Mouse (Mus musculus) inflammation-experienced regulatory T-cells, adult 6 months (primary cell): ENCODE measurements around the gene Zfp84. TPM values are rescaled to one million over a fixed set of nuclear protein-coding genes. Genes with fewer than 3 reads are reported as not detected.
"Not testable (repeated sequence)": the region's sequence is repeated elsewhere in the genome, so short reads cannot be mapped to it uniquely, and the experiment has no call there.

Source experiments
- ATAC-seq: one replicate; pipeline ENCODE4 v1.8.0; 2017
- polyA plus RNA-seq, 3 experiments: library from polyadenylated mRNA; unstranded; fragments of 100-300 nt; shearing (Covaris generic); gene quantifications; one replicate each; pipeline ENCODE4 v1.2.1; 2017

Gene Zfp84
- 10 to 100 TPM; 14.0 to 17.9 (median 14.8) TPM for polyA plus RNA-seq

DNA sequence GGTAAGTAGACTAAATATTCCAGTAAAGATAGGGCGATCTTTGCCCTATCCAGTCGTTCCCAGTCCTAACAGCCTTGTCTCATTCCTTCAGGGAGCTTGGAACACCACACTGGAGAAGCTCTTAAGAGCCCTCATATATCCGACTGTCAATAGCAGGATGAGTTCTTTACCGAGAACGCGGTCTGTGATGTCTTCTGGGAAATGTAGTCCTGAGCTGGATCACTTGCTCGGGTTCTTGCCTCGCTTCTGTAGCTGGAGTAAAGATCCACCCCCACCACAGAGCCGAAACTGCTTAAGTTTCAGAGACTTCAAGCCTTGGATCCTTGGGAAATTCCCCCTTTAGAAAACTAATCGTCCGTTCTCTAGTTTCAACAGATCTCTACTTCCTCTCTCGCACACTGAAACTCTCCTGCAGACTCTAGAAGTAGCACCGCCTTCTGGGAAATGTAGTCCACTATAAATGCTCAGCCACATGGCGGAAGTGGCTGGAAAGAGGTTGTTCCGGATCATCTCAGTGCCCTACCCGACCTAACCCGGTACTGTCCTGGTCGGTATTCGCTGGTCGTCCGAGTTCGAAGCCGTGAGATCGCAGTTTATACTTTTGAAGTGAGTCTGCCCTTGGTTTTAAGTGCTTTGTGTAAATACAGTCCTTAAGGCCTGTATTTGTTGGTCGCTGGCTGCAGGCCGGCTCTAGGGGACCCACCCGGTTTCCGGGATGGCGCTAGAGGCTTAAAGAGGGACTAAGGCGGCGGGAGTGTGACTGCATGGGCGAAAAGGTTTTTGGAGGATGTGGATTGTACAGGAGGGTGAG, at the start of gene Zfp84:
Gene Zfp84 (plus strand): TSS at position 463 of the 811 bp plus-strand sequence.
- ATAC-seq, result peak; percentile 93

DNA sequence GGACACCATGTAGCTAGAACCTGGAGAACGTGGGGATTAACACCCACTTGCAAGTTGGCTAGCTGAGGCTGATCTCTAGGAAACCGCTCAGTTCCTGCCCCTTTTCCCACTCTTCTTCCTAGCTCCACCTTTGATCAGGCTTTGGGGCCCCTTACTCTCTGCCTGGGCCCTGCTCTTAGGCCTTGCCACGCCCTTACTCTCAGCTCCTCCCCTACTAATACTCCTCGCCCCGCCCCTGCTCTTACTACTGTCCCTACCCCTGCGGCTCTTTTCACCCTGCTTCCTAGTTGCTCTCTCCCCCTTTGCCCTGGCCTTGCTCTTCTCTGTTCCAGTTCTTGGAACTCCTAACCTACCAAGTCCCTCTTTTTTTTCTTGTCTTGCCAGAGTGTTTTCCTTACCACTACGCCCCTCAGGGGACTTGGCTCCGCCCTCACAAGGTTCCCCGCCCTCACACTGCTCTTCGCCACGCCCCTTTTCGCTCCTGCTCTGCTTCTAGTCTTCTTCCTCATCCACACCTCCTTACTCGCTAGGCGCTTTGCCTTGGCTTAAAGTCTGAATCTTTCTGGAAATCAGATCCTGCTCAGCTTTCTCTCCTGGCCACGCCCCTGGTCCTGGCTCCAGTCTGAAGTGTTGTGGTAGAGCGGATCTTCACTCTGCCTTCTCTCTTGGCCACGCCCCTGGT, 42.8 kb upstream of the Zfp84 start:
- ATAC-seq, result not testable (repeated sequence)

DNA sequence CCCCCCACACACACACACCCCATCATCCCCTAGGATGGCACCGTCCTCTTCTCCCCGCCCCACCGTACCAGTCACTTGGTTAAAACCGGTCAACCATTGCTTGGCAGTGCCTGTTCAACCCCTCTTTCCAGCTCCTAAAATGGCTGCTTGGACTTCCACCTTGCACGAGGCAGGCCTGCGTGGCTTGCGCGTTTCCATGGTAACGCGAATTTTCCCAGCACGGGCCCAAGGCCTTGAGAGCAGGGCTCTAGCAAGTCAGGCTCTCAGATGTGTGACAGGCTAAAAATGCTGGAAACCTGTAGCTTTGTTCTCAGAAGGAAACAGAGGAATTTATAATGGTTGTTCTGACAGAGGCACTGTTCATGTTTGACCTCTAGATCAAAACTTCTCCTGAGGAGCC, 41.5 kb upstream of the Zfp84 start, which contains the start of gene Catsperg2:
Gene Catsperg2 (minus strand): TSS at position 173 of the 400 bp plus-strand sequence.
- ATAC-seq, result not testable (repeated sequence)

DNA sequence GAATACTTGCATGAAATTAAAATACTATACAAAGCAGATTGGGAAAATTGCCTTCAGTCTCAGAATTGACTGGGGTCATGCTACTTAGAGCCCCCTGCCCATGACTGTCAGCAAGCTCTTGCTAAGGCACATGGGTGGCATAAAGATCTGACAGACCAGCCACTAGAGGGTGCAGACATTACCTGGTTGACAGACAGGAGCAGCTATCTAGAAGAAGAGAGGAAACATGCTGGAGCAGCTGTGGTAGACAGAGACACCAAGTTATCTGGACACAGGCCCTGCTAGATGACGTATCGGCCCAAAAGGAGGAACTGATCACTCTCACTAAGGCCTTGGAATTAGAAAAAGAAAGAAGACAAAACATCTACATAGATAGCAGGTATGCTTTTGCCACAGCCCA, 40.3 kb upstream of the Zfp84 start:
- ATAC-seq, result no peak

DNA sequence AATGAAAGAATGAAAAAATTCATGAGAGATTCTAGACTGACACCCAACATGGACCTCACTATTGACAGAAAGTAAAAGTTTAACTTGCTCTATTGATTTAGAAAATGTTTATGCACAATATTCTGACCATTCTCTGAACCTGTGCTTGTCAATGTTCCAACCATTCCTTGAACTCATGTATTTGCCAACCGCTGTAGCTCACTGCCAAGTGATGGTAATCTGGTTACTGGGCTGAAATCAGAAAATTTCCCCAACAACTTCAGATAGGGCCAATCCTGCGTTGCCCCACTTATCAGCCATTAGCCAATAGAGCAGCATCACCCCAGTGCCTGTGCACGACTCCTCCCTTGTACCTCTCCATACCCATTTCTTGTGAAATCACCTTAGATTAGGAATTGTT, 26.1 kb upstream of the Zfp84 start:
- no peak for ATAC-seq

DNA sequence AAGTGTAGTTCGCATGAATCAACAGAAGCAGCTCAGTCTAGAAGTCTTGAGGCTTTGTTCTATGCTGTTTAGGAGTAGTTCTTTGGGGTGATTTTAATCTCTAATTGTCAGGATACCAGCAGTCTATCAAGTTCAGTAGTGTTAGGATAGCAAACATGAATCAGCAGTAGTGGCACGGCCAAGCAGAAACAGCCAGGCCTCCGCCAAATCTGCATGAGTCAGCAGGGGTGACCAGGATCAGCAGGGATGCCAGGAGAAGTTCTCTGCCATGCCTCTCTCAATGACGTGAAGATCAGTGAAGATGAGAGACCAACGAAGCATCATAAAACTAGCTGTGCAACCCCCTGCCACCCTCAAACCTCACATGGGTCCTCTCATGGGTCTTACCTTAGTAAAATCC, 7.9 kb upstream of the Zfp84 start:
- no peak for ATAC-seq

DNA sequence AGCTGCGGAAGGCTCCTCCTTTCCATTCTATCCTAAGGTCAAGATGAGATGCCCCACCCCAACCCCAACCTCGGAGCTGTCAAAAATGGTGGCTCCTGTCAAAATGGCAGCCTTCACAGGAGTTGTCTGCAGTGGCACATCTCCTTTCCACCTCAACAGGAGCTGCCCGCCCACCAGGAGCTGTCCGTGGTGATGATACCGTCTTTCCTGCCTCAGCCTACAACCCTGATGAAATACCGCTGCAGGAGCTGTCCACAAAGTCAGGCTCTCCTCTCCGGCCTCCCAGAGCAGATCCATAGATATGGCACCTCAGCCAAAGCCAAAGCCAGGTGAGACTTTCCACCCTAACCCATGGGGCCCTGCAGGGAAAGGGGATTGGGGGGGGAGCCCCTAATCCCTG, 3.6 kb upstream of the Zfp84 start:
- ATAC-seq, result no peak

DNA sequence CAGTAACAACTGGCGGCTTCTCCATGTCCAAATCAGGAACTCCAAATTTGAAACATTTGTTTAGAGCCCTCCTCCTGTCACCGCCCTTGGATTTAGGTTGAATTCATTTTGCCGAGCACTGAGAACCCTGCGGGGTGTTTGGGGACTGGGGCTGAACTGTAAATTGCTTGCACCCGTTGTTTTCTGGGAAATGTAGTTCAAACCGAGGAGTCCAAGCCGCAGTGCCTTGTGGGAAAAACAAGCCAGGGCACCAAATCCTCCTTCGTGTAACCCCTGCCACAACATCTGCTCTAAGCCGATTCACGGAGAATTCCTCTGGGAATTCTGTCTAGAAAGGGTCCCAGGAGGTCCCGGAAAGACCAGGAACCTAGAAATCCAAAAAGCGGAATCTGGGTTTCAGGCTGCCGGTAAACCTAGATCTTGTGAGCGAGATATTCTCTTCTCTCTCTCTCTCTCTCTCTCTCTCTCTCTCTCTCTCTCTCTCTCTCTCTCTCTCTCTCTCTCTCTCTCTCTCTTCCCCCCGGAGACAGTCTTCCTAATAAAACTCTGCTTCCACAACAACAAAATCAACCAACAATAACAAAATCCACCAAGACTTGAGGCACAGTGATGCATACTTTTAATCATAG, 1.2 kb upstream of the Zfp84 start:
- peak; percentile 54 for ATAC-seq

DNA sequence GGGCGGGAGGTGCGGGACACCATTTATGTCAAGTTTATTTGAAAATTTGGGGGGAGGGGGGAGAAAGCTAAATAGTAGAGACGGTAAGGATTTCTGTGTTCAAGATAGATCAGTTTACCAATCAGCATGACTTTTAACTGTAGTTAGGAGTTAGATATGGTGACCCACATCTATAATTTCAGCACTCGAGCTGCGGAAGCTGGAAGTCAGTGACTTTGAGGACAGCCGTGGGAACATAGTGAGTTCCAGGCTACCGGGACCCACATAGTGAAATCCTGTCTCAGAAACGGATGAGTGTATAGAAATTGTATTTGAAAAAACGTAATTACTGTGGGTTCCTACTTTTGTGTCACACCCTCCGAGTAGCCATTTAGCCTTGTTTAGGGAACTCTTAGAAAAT, 628 bp downstream of the Zfp84 start:
- no peak for ATAC-seq

DNA sequence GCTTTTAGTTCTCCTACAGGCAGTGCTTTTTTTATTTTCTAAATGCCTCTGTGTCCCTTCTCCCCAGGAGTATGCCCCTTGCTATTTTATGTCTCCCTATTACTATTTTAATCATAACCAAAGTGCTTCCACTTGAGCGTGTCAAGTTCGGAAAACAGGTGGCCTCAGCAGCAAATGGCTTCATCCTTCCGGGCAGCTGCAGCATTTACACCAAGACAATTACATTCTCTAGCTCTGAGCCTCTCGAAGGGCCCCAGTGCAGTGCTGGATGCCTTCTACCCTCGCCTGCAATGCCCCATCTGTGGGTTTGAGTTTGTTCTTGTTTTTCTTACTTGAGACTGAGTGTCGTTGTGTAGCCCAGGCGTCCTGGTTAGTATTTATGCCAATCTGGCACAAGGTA, 5.2 kb downstream of the Zfp84 start:
- ATAC-seq, result no peak

DNA sequence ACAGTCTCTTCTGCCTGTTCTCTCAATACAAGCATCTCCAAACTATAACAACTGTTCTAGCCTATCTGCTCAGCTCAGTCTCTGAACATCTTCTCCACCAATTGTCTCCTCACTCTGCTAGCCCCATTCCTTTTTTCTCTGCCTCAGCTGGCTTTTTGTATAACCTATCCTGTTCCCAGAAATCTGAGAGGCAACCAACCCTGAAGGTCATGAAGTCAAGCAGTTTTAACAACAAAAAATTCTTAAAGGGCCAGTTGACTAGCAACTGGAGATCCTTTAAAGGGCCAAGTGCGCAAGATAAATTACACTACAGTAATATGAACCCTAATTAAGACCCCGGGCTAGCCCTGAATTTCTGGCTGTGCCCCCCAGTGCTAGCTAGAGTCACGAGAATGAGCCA, 6.0 kb downstream of the Zfp84 start:
- ATAC-seq, result no peak

DNA sequence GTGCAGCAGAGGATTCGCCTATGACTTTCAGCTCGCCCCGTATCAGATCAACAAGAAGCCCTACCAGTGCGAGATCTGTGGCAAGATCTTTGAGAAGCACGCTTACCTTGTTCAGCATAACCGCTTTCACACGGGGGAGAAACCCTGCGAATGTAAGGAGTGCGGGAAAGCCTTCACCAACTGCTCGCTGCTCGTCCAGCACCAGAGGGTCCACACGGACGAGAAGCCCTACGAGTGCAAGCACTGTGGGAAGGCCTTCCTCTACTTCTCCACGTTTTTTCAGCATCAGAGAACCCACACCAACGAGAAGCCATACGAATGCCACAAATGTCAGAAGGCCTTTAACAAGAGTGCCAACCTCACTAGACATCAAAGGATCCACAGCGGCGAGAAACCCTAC, 8.2 kb downstream of the Zfp84 start:
- no peak for ATAC-seq

DNA sequence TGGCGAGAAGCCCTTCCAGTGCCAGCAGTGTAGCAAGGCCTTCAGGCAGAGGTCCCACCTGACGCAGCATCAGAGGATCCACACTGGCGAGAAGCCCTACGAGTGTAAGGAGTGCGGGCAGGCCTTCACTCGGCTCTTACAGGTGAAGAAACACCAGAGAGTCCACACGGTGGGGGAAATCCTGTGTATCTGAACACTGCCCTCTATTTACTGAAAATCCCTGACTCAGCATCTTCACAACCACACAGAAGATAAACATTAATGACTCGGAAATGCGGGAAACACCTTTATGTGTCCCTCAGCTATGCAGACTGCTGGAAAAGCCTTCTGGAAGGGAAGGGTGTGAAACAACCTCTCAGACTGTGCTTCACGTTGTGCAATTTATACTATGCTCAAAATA, 9.0 kb downstream of the Zfp84 start:
- ATAC-seq, result no peak

DNA sequence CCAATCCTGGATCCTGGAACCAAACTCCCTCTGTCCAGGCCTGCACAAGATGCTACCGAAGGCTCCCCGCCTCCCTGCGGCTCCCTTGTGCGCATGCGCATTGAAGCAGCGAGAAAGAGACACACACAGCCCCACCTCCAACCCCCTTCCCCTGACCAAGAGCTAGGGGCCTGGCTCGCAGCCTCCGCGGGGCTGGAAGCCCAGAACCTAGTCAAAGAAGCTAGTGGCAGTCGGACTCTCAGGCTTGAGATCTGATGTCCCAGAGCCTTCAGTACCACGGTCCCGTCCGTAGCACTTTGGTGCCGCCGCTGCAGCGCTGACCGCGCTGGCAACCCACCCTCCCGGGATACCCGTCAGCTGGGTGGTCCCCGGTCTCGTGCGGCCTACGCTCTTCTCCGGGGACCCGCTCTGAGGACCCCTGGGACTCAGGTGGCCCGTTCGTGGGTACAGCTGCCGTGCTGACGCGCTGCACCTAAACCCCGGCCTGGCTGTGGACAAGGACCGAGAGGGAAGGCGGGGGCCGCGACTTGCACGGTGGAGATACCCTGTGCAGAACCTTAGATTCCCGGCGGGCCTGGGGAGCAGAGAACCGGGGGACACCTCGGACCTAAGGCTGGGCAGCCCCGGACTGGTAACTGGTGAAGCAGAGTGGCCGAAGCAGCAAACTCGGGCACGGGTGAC, 15.7 kb downstream of the Zfp84 start, which contains the start of gene Zfp30:
Gene Zfp30 (plus strand): TSS at position 128 of the 681 bp plus-strand sequence.
- peak; percentile 61 for ATAC-seq

DNA sequence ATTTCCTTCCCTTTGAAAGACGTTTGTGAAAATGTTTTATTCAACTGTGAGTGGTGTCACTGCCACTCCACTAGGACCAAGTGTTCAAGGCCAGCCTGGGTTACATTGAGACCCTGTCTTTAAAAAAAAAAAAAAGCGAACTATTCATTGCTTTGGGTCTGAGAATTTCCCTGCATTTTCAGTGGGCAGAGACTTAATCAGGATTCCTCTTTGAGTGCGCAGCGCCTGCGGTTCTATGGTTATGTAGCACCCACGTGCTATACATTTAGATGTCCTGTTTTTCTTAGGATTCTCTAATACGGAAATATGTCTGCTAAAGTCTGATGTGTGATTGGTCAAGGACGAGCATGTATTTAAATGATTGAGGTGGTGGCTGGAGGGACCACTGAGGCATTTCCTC, 16.7 kb downstream of the Zfp84 start:
- ATAC-seq, result no peak

DNA sequence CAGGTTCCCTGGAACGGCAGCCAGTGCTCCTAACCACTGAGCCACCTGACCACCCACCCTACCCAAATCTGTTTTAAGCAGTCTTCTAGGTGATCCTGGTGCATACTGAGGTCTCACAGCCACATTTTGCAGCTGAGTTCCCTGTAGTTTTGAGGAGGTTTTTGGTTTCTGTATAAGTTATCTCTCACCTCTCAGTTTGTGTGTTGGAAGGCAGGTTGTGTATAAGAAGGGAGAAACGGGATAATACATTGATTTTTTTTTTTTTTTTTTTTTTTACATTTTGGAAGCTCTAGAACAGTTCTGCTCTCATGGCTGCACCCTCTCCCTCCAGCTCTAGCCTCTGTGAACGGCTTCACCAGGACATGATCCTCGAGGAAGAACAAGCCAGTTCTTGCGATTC, 17.5 kb downstream of the Zfp84 start:
- ATAC-seq, result no peak

DNA sequence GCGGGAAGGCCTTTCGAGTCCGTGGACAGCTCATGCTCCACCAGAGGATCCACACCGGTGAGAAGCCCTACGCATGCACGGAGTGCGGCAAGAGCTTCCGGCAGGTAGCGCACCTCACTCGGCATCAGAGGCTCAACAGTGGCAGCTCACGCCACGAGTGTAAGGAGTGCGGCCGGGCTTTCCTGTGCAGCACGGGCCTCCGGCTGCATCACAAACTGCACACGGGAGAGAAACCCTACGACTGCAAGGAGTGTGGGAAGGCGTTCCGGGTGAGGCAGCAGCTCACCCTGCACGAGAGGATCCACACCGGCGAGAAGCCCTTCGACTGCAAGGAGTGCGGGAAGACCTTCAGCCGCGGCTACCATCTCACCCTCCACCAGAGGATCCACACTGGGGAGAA, 24.6 kb downstream of the Zfp84 start:
- no peak for ATAC-seq

DNA sequence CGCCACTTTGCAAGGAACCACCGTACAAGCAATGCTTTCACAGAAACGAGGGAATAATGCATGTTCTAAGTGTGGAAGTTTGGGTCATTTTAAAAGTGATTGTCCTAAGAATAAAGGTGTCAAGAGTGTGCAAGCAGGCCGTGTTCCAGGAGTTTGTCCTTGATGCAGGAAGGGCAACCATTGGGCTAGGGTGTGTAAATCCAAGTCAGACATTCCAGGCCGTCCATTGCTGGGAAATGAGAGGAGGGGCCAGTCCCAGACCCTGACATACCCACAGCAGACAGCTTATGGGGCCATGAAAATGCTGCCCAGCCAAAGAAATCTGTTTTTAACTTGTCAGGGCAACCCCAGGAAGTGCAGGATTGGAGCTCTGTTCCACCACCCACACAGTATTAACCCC, 38.7 kb downstream of the Zfp84 start:
- no peak for ATAC-seq

DNA sequence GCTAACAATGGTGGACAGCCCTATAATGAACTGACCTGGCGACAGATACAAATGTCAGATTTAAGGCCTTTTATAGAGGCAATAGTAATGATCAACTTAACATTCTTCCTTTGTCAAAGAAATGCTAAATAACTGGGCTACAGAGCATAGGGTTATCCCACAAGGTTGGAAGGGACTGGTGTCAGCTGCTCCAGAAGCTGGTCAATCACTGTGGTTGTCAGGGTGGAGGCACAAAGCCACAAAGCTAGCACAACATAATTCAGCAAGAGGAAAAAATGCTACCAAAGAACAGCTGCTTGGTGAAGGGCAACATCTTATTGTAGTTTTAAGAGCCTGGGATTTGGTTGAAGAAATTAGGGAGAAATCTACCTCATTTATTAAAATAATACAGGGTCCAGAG, 43.9 kb downstream of the Zfp84 start:
- no peak for ATAC-seq

DNA sequence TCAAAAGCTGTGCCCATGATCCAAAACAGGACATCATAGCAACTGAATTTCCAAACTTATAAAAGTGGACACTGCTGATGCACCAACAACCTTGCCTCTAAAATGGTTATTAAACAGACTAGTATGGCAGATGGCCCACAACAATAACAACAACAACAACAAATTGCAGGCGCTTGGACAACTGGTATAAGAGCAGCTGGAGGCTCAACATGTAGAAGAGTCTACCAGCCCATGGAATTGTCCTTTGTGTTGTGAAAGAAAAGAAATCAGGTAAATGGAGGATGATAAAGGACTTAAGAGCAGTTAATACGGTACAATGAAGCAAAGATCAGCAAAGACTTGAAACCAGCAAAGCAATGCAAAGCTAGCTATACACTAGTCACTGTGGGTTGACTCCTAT, 46.0 kb downstream of the Zfp84 start:
- ATAC-seq, result no peak

DNA sequence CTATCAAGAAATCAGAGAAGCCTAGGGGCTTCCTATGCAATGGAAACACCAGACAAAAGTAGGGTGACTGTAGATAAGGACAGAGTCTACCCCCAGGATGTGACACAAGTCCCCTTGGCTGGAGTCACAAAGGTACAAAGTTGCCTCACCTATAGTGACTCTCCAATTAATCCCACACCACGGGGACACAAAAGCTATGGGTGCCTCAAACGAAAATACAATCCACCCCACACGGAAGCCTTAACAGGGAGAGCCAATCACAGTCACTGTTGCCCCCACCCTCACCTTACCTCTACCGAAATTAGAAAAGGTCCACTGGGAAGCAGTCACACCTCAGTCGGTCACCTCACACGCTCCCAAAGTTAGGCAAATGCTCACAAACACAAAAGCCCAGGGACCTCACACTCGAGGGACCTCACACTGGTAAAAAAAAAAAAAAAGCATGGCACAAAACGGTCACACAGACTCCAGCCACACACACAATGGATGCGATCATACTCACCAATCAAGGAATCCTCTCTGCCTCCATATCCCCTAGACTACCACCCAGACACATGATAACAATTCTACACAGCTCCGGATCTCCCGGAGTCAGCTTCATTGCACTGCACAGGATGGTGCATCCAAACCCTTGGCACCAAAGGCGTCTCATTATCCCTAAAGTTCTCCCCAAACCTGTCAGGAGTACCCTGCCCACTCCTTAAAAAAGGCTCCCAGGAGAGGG, 46.9 kb downstream of the Zfp84 start:
- no peak for ATAC-seq

DNA sequence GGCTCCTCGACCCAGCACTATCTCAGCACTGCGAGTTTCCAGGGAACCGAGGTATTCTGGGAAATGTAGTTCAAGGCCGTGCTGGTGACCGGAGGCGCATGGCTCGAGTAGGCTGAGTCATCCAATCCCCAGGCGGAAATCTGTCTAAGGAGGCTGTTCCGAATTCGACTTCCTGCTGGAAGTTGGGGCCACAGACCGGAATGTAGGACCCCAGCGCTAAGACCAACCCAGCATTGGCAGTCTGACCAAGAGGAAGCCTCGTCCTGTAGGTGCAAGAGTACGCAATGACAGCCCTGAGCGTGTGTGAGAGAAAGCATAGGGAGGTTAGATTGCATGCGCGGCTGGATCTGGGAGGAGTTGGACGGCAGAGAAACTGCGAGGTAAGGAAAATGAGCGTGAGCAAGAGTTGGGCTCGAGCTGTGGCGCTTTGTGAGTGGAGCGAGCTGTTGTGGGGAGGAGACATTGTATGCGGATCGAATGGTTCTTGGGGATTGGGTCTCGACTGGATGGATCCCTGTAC, 47.6 kb downstream of the Zfp84 start, which contains the start of gene Zfp790:
Gene Zfp790 (plus strand): TSS at position 205 of the 520 bp plus-strand sequence.
- ATAC-seq, result peak; percentile 96
